Mouse (Mus musculus): ENCODE results near the gene Cs.
A peak's percentile ranks its signal among the peaks of the same experiment; 100 is the strongest.

Gene Cs

DNA sequence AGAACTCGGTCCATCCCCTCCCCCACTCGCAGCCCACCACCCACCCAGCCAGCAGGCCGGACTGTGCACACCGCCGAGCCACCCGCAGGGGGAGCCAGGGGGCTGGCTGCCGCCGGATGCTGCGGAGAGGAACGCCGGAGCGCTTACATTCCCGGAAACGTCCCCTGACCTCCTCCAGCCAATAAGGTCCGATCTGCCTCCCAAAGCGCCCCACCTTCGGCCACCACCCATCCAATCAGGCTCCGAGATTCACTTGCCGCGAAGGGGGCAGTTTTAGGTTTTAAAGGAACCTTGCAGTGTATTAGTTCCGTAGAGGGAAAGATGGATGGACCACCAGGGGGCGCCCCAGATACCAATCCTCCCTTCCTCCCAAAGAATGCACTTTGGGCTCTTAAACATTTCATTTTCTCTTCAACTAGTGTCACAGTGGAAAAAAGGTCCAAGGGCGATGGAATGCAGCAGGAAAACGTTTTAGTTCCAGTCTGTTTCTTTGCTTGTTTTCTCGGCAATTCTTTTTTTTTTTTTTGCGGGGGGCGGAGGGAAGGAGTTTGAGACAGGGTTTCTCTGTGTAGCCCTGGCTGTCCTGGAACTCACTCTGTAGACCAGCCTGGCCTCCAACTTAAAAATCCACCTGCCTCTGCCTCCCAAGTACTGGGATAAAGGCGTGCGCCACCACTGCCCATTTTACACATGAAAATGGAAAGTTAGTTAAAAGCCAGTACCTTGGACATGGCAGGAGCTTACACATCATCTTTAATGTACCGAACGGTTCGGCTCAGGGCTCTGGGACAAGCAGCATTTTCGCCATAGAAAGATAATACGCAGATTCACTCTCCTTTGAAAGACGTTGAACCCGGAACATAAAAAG, 72.4 kb downstream of the Cs start:
- DNase-seq (ENCODE audit: low spot score): peak; percentile 99

DNA sequence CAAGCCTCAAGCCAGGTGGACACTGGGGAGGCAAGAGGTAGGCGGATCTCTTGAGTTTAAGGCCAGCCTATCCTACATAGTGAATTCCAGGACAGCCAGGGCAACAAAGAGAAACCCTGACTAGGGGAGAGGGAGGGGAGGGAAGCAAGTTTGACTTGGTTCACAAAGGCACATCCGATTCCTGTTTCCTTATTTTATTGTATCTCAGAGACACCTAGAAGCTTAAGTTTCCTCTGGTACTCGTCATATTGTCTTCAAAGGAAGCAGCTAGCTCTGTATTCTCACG, 73.0 kb downstream of the Cs start:
- DNase-seq (ENCODE audit: low spot score): no peak

DNA sequence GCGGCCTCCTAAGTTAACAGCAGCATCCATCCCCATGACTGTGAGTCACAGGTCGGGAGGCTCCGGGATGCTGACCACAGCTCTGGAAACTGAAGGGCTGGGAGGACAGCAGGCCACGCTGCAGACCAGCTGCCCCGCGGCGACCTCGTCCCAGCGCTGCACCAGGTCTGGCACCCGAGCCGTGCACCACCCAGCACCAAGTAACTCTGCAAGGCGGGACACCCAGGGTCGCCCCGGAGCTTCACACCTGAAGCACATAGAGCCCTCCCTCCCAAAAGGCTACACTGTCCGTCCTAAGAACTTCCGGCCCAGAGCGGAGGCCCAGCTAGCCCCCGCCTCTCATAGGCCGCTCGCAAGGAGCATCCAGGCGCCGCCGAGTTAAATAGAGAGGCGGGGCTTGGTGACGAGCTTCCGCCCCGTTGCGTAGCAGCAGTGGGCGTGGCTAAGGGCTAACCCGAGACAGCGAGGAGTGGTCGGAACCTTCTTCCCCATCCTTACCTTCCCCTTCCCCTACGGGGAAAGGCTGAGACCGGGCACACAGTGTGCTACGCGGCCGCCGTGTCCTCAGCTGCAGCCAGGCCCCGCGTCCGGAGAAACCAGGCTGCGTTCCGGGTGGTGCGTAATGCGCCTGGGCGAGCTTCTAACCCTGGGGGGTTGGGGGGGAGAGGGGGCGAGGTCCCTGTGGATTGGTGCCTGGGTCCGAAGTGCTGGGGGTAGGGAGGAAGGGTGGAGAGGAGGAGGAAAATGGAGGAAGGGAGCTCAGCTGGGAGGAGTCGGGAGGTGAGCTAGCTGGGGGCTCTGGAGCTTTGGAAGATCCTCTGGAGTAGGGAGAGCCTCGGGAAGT, 73.9 kb downstream of the Cs start, which contains the start of the genes Nabp2 and Rnf41:
Nabp2 (minus strand) TSS at position 282 of the 844 bp plus-strand sequence.
Rnf41 (plus strand) TSS at position 447 of the 844 bp plus-strand sequence.
- DNase-seq (ENCODE audit: low spot score): peak; percentile 93

GRCm38 (mm10) chr10:128412055-128412381, 74.5 kb downstream of the Cs start:
- DNase-seq (ENCODE audit: low spot score): no peak

Data from layer of hippocampus, adult 9-10 months (tissue).